Mouse (Mus musculus): ENCODE measurements around the gene Golgb1. TPM values are rescaled to one million over a fixed set of nuclear protein-coding genes. Genes with fewer than 3 reads are reported as not detected.
A peak's percentile ranks its signal among the peaks of the same experiment; 100 is the strongest.

The Golgb1 gene
- total and polyA plus RNA-seq, 2 experiments from 2014 or later = 22.5 to 47.3 TPM

GRCm38 (mm10) chr16:36934841-36935620 is 60.1 kb downstream of the Golgb1 start, which contains the start of gene Hcls1:
Hcls1 (plus strand) TSS chr16:36934983.
- TF ChIP-seq CTCF (IDR thresholded peaks at IDR 0.05; ENCODE audit: low read depth) (no peak), EP300 (IDR thresholded peaks at IDR 0.05; ENCODE audit: low read depth) (no peak)
- no peak within 1 kb of the TSS; the same call in 1 of the 2 replicates for H3K9ac ChIP-seq (replicated peaks; ENCODE audit: low read depth, low read length)
- peak within 1 kb of the TSS; percentile 27; the same call in 1 of the 2 replicates for H3K4me3 ChIP-seq (ENCODE audit: low read depth, low read length)
- peak within 1 kb of the TSS; percentile 76 for H3K27ac ChIP-seq (ENCODE audit: low read depth)
- WGBS = 52% methylated on average over 7 of the region's 7 CpGs
- H3K9me3 ChIP-seq (replicated peaks; ENCODE audit: control insufficient read depth, low read length) = no peaks in the 10 kb centered on the region
- peaks cover 10% of the 10 kb centered on the region; the same call in 1 of the 2 replicates for H3K4me1 ChIP-seq (ENCODE audit: control insufficient read depth, insufficient read depth)
- ATAC-seq (ENCODE audit: insufficient read depth, low read depth) = no peak
- DNase-seq (ENCODE audit: low spot score) = peak; percentile 30
- H3K36me3 ChIP-seq (replicated peaks; ENCODE audit: control insufficient read depth, insufficient read depth, low read length) = peaks cover 31% of the 10 kb centered on the region
- H3K27me3 ChIP-seq (ENCODE audit: control insufficient read depth, insufficient read depth, low read length) = no peaks in the 10 kb centered on the region
- H3K4me2 ChIP-seq (ENCODE audit: low read depth, low read length) = peak within 1 kb of the TSS; percentile 50

- 83% methylated on average over 3 of the region's 3 CpGs for WGBS
- H3K4me3 ChIP-seq (ENCODE audit: low read depth, low read length) = no peak overlapping the region
- H3K4me1 ChIP-seq (ENCODE audit: control insufficient read depth, insufficient read depth) = peaks cover 10% of the 10 kb centered on the region; the same call in 1 of the 2 replicates
- H3K9ac ChIP-seq (replicated peaks; ENCODE audit: low read depth, low read length) = no peak overlapping the region
- TF ChIP-seq CTCF (IDR thresholded peaks at IDR 0.05; ENCODE audit: low read depth) (no peak), EP300 (IDR thresholded peaks at IDR 0.05; ENCODE audit: low read depth) (no peak)
- H3K4me2 ChIP-seq (ENCODE audit: low read depth, low read length) = peak overlapping the region; percentile 50; the same call in 1 of the 2 replicates
- H3K36me3 ChIP-seq (replicated peaks; ENCODE audit: control insufficient read depth, insufficient read depth, low read length) = peaks cover 23% of the 10 kb centered on the region
- no peaks in the 10 kb centered on the region for H3K9me3 ChIP-seq (replicated peaks; ENCODE audit: control insufficient read depth, low read length)
- DNase-seq (ENCODE audit: low spot score) = no peak
- no peaks in the 10 kb centered on the region for H3K27me3 ChIP-seq (ENCODE audit: control insufficient read depth, insufficient read depth, low read length)
- peak overlapping the region; percentile 76; the same call in 1 of the 2 replicates for H3K27ac ChIP-seq (ENCODE audit: low read depth)
- no peak for ATAC-seq (ENCODE audit: insufficient read depth, low read depth)
These were observed 60.9 kb downstream of the Golgb1 start for GRCm38 (mm10) chr16:36935814-36936213.

- Histone ChIP-seq H3K4me3 (ENCODE audit: low read depth, low read length) (no peak overlapping the region), H3K27ac (ENCODE audit: low read depth) (no peak overlapping the region), H3K36me3 (replicated peaks; ENCODE audit: control insufficient read depth, insufficient read depth, low read length) (no peaks in the 10 kb centered on the region), H3K4me2 (ENCODE audit: low read depth, low read length) (no peak overlapping the region), H3K27me3 (ENCODE audit: control insufficient read depth, insufficient read depth, low read length) (no peaks in the 10 kb centered on the region), H3K4me1 (ENCODE audit: control insufficient read depth, insufficient read depth) (peaks cover 10% of the 10 kb centered on the region), H3K9me3 (replicated peaks; ENCODE audit: control insufficient read depth, low read length) (no peaks in the 10 kb centered on the region), H3K9ac (replicated peaks; ENCODE audit: low read depth, low read length) (no peak overlapping the region)
- WGBS = 44% methylated on average over 6 of the region's 6 CpGs
- DNase-seq (ENCODE audit: low spot score) (peak; percentile 36), ATAC-seq (ENCODE audit: insufficient read depth, low read depth) (no peak)
- no peak for TF ChIP-seq CTCF (IDR thresholded peaks at IDR 0.05; ENCODE audit: low read depth)
- no peak for TF ChIP-seq EP300 (IDR thresholded peaks at IDR 0.05; ENCODE audit: low read depth)
These were observed 66.3 kb downstream of the Golgb1 start for GRCm38 (mm10) chr16:36941137-36941727.

GRCm38 (mm10) chr16:36941895-36942294 is 67.0 kb downstream of the Golgb1 start:
- H3K27ac ChIP-seq (ENCODE audit: low read depth) = peak overlapping the region; percentile 49
- WGBS = 37% methylated on average over 4 of the region's 4 CpGs
- no peak overlapping the region for H3K9ac ChIP-seq (replicated peaks; ENCODE audit: low read depth, low read length)
- TF ChIP-seq EP300 (IDR thresholded peaks at IDR 0.05; ENCODE audit: low read depth) (no peak), CTCF (IDR thresholded peaks at IDR 0.05; ENCODE audit: low read depth) (no peak)
- H3K4me2 ChIP-seq (ENCODE audit: low read depth, low read length) = no peak overlapping the region
- no peaks in the 10 kb centered on the region for H3K9me3 ChIP-seq (replicated peaks; ENCODE audit: control insufficient read depth, low read length)
- H3K36me3 ChIP-seq (replicated peaks; ENCODE audit: control insufficient read depth, insufficient read depth, low read length) = no peaks in the 10 kb centered on the region
- DNase-seq (ENCODE audit: low spot score) (no peak), ATAC-seq (ENCODE audit: insufficient read depth, low read depth) (no peak)
- peaks cover 10% of the 10 kb centered on the region for H3K4me1 ChIP-seq (ENCODE audit: control insufficient read depth, insufficient read depth)
- H3K27me3 ChIP-seq (ENCODE audit: control insufficient read depth, insufficient read depth, low read length) = no peaks in the 10 kb centered on the region
- H3K4me3 ChIP-seq (ENCODE audit: low read depth, low read length) = no peak overlapping the region

- no peak for TF ChIP-seq EP300 (IDR thresholded peaks at IDR 0.05; ENCODE audit: low read depth)
- TF ChIP-seq CTCF (IDR thresholded peaks at IDR 0.05; ENCODE audit: low read depth) = no peak
These were observed 68.7 kb downstream of the Golgb1 start for GRCm38 (mm10) chr16:36943591-36943990.

More at GRCm38 (mm10) chr16:36943591-36943990, 68.7 kb downstream of the Golgb1 start:
- H3K36me3 ChIP-seq (replicated peaks; ENCODE audit: control insufficient read depth, insufficient read depth, low read length) = no peaks in the 10 kb centered on the region
- no peak overlapping the region for H3K27ac ChIP-seq (ENCODE audit: low read depth)
- H3K4me3 ChIP-seq (ENCODE audit: low read depth, low read length) = no peak overlapping the region
- no peak overlapping the region for H3K4me2 ChIP-seq (ENCODE audit: low read depth, low read length)
- DNase-seq (ENCODE audit: low spot score) (no peak), ATAC-seq (ENCODE audit: insufficient read depth, low read depth) (no peak)
- WGBS = 92% methylated on average over 3 of the region's 3 CpGs
- peaks cover 10% of the 10 kb centered on the region for H3K4me1 ChIP-seq (ENCODE audit: control insufficient read depth, insufficient read depth)
- no peaks in the 10 kb centered on the region for H3K27me3 ChIP-seq (ENCODE audit: control insufficient read depth, insufficient read depth, low read length)
- H3K9ac ChIP-seq (replicated peaks; ENCODE audit: low read depth, low read length) = no peak overlapping the region
- no peaks in the 10 kb centered on the region for H3K9me3 ChIP-seq (replicated peaks; ENCODE audit: control insufficient read depth, low read length)

Data from heart, postnatal 0 days (tissue).